Mouse (Mus musculus) heart, embryonic 10.5 days (tissue): ENCODE measurements around the gene Pex5l. TPM values are rescaled to one million over a fixed set of nuclear protein-coding genes. Genes with fewer than 3 reads are reported as not detected.

Experiments used
- DNase-seq: peaks from one replicate; pipeline ENCODE4 v3.0.0-alpha.2; 2017; ENCODE audit warnings: low spot score
- H3K27ac ChIP-seq: fragments of 300-500 bp; sonication (generic); 2 replicates; pipeline ENCODE4 v1.5.1; 2016; ENCODE audit warnings: mild to moderate bottlenecking
- H3K27me3 ChIP-seq: fragments of 300-500 bp; sonication (generic); 2 replicates; pipeline ENCODE4 v1.6.1; 2016; ENCODE audit warnings: mild to moderate bottlenecking; ENCODE audit not compliant: poor library complexity, insufficient read depth, severe bottlenecking
- H3K36me3 ChIP-seq: fragments of 300-500 bp; sonication (generic); 2 replicates; pipeline ENCODE4 v1.6.1; 2016; ENCODE audit warnings: mild to moderate bottlenecking, moderate library complexity
- H3K4me1 ChIP-seq: fragments of 300-500 bp; sonication (generic); 2 replicates; pipeline ENCODE4 v1.6.1; 2016; ENCODE audit warnings: mild to moderate bottlenecking
- H3K4me3 ChIP-seq: fragments of 300-500 bp; sonication (generic); 2 replicates; pipeline ENCODE4 v1.5.1; 2016; ENCODE audit warnings: mild to moderate bottlenecking, moderate library complexity
- H3K9me3 ChIP-seq: fragments of 300-500 bp; sonication (generic); 2 replicates; pipeline ENCODE4 v1.6.1; 2016; ENCODE audit warnings: mild to moderate bottlenecking, moderate library complexity
- WGBS: fragments of 180-500 bp; shearing (Covaris S2); methylation state at CpG from one replicate; pipeline ENCODE4 v1.1.7; 2016; 5-methylcytosine and 5-hydroxymethylcytosine counted together
- polyA plus RNA-seq: library from polyadenylated mRNA; unstranded; fragments of >200 nt; fragmentation: Nextera tagmentation; extraction: Ambion mirVana; gene quantifications from 2 replicates; pipeline ENCODE4 v1.2.1, GENCODE M21; 2016

The Pex5l gene
- polyA plus RNA-seq, 1 experiment from 2014 or later, result 0.14 TPM

- H3K27me3 ChIP-seq, result no peaks in the 10 kb centered on the region
- no peak overlapping the region for H3K27ac ChIP-seq
- no peaks in the 10 kb centered on the region for H3K9me3 ChIP-seq
- DNase-seq, result no peak
- no peak overlapping the region for H3K4me3 ChIP-seq
- WGBS, result 43% methylated on average over 4 of the region's 4 CpGs
- peaks cover 36% of the 10 kb centered on the region for H3K36me3 ChIP-seq
- H3K4me1 ChIP-seq, result peaks cover 41% of the 10 kb centered on the region
These were observed 239.6 kb downstream of the Pex5l start for GRCm38 (mm10) chr3:32903462-32903861.
